Mouse (Mus musculus) spleen, postnatal 0 days (tissue): ENCODE data around the gene Spg21. TPM values are rescaled to one million over a fixed set of nuclear protein-coding genes. Genes with fewer than 3 reads are reported as not detected.

ENCODE experiments used
- polyA plus RNA-seq: library from polyadenylated mRNA; unstranded; fragments of >200 nt; fragmentation: Nextera tagmentation; extraction: Ambion mirVana; gene quantifications from 2 replicates; pipeline ENCODE4 v1.2.1, GENCODE M21; 2015

The Spg21 gene
- polyA plus RNA-seq: 30.6 and 47.7 TPM in 2 replicates

GRCm38 (mm10) chr9:65460732-65461442 is at the start of gene Spg21:
Gene Spg21, plus strand, starts transcription at chr9:65460947.

GRCm38 (mm10) chr9:65422760-65423501 is 37.8 kb upstream of the Spg21 start, which contains the start of gene Slc51b:
Gene Slc51b, minus strand, starts transcription at chr9:65422955.

GRCm38 (mm10) chr9:65435671-65436301 is 25.0 kb upstream of the Spg21 start, which contains the start of gene Mtfmt:
Gene Mtfmt, plus strand, starts transcription at chr9:65435782.

GRCm38 (mm10) chr9:65519807-65520504 is 59.2 kb downstream of the Spg21 start, which contains the start of gene Ankdd1a:
Gene Ankdd1a, minus strand, starts transcription at chr9:65520193.

Other genes with a start within 250 kb of the Spg21 start
- 0.32 and 0.90 TPM in 2 replicates for gene Cilp, start 195.8 kb upstream of the Spg21 start, polyA plus RNA-seq
- gene Clpx, start 166.7 kb upstream of the Spg21 start, polyA plus RNA-seq: 29.9 and 31.9 TPM in 2 replicates
- gene Pdcd7, start 114.8 kb upstream of the Spg21 start, polyA plus RNA-seq: 7.1 and 8.2 TPM in 2 replicates
- gene Ubap1l, start 99.9 kb upstream of the Spg21 start, polyA plus RNA-seq: 0.28 and 0.30 TPM in 2 replicates
- 0.12 and 0.17 TPM in 2 replicates for gene Kbtbd13, start 69.3 kb upstream of the Spg21 start, polyA plus RNA-seq
- gene Rasl12, start 62.4 kb upstream of the Spg21 start, polyA plus RNA-seq: 1.7 and 2.4 TPM in 2 replicates
- gene Slc51b, start 38.0 kb upstream of the Spg21 start, polyA plus RNA-seq: not detected in 2 replicates
- gene Mtfmt, start 25.2 kb upstream of the Spg21 start, polyA plus RNA-seq: 8.6 and 11.7 TPM in 2 replicates
- gene Ankdd1a, start 59.2 kb downstream of the Spg21 start, polyA plus RNA-seq: 0.19 TPM in 1 of 2 replicates, not detected in the other
- 29.4 and 30.1 TPM in 2 replicates for gene Plekho2, start 119.1 kb downstream of the Spg21 start, polyA plus RNA-seq
- gene Pif1, start 126.2 kb downstream of the Spg21 start, polyA plus RNA-seq: 9.3 and 11.3 TPM in 2 replicates
- 5.5 and 7.6 TPM in 2 replicates for gene Rbpms2, start 168.7 kb downstream of the Spg21 start, polyA plus RNA-seq
- gene Oaz2, start 207.1 kb downstream of the Spg21 start, polyA plus RNA-seq: 102 and 124 TPM in 2 replicates